Mouse (Mus musculus) ZHBTc4 (cell line): Measurements from ENCODE around the gene Ppcdc.
A peak's percentile ranks its signal among the peaks of the same experiment; 100 is the strongest.

Source experiments
- DNase-seq: peaks from one replicate; pipeline ENCODE4 v3.0.0-alpha.2; 2011; ENCODE audit warnings: low read depth, low spot score

Ppcdc gene

DNA sequence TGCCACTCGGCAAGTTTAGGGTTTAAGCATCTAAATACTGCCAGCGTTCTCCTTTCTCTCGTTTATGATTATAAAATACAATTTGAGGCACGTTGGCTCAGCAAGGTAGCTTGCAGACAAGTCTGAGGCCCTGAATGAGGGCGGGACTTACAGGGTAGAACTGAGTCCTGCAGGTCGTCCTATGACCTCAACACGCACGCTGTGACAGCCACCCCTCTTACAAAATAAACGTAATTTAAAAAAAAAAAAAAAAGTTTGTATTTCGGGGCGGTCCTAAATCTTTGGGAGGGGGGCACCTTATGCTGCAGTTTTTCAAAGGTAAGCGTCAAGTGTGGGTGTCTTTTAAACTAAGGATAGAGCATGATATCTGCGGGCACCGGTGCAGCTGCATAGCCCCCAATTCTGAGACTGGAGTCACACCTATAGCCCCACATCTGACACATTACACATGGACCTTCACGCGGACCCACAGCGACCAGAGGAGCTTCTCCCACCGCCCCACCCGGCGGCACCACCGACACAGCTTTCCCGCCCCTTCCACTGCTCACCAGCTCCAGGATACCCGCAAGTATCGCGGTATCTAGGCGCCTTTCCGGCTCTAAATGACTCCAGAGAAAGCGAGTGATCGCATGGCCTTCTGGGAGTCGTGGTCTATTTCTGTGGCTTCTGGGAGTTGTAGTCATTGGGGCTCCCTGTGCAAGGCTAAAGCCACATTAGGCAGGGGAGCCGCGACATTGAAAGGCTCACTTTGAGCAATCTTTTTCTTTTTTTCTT, at the start of gene Ppcdc:
Gene Ppcdc, minus strand, starts transcription at position 603 of the 774 bp plus-strand sequence.
- peak; percentile 98 for DNase-seq

DNA sequence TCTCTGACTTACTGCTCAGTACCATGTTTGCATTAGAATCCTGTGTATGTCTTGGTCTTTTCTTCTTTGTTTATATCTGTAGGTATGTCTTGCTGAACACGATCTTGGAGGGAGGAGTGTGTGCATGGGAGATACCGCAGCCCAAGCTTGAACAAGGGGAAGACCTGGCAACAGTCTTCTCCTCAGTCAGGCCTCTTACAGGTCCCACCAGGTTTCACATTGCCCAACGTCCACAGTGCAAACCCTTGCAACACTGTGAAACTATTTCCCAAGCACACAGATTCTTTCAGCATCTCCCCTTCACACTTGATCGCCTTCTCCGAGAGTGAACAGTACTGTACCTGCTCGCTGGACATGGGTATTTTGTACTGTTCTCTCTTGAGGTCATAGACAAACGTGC, 47.9 kb upstream of the Ppcdc start:
- DNase-seq = no peak

- peak; percentile 90 for DNase-seq
These were observed 45.9 kb upstream of the Ppcdc start for GRCm38 (mm10) chr9:57485774-57486173.

GRCm38 (mm10) chr9:57468914-57469313, 29.0 kb upstream of the Ppcdc start:
- DNase-seq = no peak

DNA sequence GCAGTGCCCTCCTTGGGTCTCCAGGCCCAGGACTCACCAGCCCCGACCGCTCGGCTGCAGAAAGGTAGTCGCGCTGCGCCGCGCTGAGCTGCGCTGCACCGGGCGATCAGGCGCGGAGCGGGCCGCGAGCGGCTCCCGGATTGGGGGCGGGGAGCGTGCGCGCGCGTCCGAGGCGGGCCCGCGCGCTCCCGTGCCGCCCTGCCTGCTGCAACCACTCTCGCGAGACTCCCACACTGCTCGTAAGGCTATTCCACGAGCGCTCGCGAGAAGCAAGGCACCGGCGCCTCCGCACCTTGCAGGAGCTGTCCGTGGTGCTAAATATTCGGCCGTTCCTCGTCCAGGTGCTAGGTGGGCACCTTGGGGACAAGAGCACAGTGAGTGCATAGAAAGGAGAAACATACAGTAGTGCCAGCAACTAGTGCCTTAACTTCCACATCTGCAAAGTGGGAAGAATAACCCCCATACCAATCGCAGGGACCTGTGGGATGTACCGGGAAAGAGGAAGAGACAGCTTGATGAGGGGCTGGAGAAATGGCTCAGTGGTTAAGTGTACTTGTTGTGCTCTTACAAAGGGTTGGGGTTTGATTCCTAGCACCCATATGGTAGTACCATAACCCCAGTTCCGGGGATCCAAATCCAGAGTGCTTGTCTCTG, 28.1 kb upstream of the Ppcdc start, which contains the start of gene Scamp5:
Gene Scamp5, minus strand, starts transcription at position 165 of the 654 bp plus-strand sequence.
- DNase-seq = peak; percentile 97

GRCm38 (mm10) chr9:57467271-57467771, 27.4 kb upstream of the Ppcdc start:
- peak; percentile 54 for DNase-seq

GRCm38 (mm10) chr9:57466101-57466500, 26.2 kb upstream of the Ppcdc start:
- no peak for DNase-seq

- peak; percentile 64 for DNase-seq
These were observed 22.9 kb upstream of the Ppcdc start for GRCm38 (mm10) chr9:57462866-57463265.

DNA sequence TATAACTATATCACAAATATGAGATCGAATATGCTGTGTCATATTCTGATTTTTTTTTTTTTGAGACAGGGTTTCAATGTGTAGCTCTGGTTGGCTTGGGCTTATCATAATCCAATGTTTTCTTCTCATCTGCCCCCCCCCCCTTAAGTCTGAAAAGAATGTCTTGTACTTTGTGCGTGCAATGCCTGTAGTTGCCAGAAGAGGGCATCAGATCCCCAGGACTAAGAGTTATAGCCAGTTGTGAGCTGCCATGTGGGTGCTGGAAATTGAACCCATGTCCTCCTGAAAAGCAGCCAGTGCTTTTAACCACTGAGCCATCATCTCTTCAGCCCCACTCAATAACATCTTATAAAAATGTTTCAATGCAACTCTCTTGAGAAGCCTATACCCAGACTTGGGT, 19.8 kb upstream of the Ppcdc start:
- DNase-seq = peak; percentile 68

DNA sequence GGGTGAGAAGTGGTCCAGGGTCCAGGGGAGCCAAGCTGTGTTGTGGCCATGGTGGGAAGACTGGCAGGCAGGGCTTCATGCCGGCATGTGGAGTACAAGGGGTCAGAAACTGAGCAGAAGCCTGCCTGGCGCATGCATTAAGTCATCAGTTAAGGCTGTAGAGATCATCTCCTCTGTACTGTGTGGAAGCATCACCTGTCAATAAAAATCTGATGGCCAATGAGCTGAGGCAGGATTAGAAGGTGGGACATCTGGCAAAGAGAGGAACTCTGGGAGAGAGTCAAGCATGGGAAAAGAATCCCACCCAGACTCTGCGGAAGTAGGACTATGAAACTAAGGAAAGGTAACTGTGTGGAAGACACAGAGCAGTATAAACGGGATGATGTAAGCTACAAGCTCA, 13.6 kb upstream of the Ppcdc start:
- DNase-seq = peak; percentile 67

- DNase-seq = peak; percentile 81
These were observed 12.9 kb upstream of the Ppcdc start for GRCm38 (mm10) chr9:57452624-57453462.

DNA sequence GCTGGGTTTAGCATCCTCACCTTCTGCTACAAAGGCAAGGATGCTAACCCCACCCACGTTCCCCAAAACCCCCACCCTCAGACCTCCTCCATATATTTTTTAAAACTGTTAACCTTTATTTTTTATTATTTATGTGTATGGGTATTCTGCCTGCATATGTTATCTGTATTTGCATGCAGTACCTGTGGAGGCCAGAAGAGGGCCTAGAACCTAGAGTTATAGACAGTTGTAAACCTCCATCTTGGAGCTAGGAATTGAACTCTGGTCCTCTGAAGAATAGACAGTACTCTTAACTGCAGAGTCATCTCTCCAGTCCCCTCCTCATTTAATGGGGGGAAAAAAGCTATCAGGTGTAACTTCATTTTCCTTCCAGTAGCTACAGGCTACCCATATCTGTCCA, 9.8 kb upstream of the Ppcdc start:
- DNase-seq = peak; percentile 65

GRCm38 (mm10) chr9:57440620-57441019, 696 bp upstream of the Ppcdc start:
- DNase-seq = peak; percentile 17

DNA sequence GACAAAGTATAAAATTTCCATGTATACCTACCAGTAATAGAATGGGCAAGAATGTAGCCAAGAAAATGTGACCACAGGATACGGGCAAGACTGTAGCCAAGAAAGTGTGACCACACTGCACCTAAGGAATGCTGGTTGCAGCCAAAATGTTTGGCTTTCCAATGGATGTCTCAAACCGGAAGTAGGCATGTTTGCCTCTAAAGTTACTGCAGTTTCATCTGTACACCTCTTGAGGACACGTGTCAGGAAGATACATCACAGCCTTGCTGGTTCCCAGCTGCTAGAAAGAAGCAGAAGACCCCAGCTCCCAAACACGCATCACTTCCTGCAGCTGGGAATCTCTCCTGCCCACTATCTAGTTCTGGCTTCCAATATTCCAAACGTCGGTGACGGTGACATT, 841 bp downstream of the Ppcdc start:
- DNase-seq = peak; percentile 23

DNA sequence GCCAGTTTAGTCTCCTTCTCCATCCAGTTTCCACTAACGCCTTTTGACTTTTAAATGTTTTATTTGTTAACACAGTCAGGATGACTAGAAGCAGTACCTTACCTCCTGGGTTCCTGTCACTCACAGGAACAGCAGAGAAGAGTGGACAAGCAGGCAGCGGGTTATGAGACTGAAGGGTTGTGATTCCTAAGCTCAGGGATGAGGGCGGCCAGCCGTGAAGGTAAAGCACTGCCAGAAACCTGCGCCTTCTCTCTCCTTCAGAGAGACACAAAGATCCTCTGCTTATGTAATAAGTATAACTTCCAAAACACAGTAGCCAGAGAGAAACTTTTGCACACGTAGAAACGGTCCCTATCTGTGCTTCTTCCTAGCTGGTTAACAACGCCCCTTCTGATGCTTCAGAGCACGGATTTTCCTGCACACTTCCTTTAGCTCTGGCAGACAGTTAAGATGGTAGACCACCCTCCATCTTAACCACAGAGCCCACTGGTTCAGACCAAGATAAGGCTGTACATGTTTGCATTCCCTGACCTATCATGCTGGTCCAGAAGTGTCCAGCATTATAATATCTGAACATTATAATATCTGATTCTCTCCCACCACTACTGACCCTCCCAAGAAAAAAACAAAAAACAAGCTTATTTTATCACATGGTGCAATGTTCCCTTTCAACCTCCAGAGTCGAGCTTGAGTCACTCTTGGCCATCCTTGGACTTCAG, 1.9 kb downstream of the Ppcdc start:
- DNase-seq = no peak

GRCm38 (mm10) chr9:57436166-57436565, 3.8 kb downstream of the Ppcdc start:
- DNase-seq = peak; percentile 51

DNA sequence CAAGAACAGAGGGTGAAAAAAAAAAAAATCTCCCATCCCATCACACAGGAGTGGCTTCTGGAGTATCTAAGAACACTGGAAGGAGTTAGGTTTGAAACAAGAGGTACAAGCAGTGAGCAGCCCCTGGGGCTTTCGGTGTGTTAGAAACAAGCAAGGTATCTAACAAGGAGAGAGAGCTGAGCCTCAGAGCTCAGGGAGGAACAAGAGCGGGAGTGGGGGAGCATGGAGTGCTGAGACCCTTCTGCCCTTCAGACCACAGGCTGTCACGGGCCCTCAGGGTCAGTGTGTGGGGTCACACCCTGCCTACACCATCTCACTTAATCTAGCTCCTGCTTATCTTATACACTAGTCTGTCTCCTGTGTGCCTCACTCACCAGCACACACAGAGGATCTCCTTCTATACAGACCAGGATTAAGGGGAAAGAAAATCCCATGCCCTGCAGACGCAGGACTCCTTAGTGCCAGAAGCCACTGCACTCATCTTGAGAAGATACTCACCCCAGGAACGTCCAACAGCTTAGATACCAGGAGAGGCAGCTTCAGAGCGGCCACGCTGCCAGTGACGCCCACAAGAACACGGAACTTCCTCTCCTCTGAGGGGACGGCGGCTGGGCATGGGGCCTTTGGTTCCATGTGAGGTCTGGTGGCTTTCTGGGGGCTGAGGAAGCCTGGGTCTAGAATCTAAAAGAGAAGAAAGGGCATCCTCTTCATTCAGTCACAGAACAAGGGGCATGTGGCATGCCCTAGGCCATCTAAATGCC, 5.3 kb downstream of the Ppcdc start:
- DNase-seq = no peak

DNA sequence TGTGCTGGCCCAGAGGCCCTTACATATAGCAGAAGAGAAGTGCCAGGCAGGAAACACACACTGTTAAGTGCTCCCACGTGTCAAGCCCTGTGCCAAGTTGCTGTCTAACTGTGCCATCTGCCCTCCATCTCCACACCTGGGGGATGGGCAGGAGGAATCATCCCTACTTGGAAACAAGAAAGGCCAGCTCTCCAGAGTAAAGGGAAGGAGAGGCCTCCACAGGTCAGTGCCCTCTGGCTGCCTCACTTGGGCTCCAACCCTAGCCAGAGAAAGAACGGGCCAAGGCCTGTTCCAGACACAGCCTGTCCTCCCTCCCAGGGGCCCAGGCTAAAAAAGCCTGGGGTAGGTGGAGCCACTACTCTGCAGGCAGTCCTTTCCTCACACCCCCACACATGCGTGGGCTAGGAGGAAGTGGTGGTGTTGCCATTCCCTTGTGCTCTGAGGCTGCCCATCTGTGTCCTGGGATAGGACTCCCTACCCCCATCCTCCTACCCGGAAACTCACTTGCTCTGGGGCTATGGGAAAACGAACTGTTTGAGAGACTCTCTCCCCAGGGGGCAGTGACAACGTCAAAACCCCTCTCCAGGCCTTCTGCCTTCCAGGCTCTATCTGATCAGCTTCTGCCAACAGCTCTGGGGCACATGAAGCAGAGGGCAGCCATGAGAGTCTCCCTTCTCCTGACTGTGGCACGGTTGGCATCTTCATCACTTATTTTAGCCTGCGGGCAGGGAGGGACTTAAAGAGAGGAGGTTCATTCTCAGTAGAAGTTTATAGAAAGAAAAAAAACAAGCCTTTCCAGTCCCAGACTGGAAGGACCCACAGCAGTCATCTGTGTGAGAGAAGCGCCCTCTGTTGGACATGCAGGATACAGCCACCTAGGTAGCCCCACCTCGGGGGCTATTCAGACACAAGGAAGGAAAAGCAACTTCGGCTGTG, 6.6 kb downstream of the Ppcdc start:
- DNase-seq = peak; percentile 86

DNA sequence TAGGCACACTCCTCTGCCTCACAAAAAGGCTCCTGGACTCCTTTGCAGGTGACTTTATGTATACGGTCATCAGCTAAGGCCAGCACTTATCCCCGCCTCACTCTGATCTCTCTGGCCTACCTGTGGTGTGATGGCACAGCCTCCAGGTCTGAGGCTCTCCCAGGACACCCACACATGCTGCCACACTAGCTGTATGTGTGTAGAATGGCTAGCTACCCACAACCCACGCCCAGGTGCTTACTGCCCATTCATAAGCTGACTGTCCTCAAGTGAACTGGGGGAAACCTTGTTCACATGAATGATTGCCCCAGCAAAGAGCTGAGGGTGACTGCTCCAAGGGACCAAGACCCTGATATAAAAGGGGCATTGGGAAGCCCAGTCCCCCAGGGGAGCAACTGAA, 7.4 kb downstream of the Ppcdc start:
- no peak for DNase-seq
